Mouse (Mus musculus): ENCODE data around the gene Rundc3a. TPM values are rescaled to one million over a fixed set of nuclear protein-coding genes. Genes with fewer than 3 reads are reported as not detected.
"Not testable (repeated sequence)": the region's sequence is repeated elsewhere in the genome, so short reads cannot be mapped to it uniquely, and the experiment has no call there.

Gene Rundc3a
- total RNA-seq, 1 experiment from 2014 or later: 31.6 TPM

GRCm38 (mm10) chr11:102408888-102409794 is 15.9 kb downstream of the Rundc3a start:
- peak; percentile 26 for DNase-seq

- DNase-seq: peak; percentile 6
Measured at GRCm38 (mm10) chr11:102409795-102410330, 16.7 kb downstream of the Rundc3a start.

GRCm38 (mm10) chr11:102410345-102410744 is 17.1 kb downstream of the Rundc3a start:
- DNase-seq: not testable (repeated sequence)

- DNase-seq: no peak
Measured at GRCm38 (mm10) chr11:102411061-102411460, 17.9 kb downstream of the Rundc3a start.

- DNase-seq: peak; percentile 96
Measured at GRCm38 (mm10) chr11:102411704-102412103, 18.5 kb downstream of the Rundc3a start.

- DNase-seq: no peak
Measured at GRCm38 (mm10) chr11:102413059-102413458, 19.9 kb downstream of the Rundc3a start.

- no peak for DNase-seq
Measured at GRCm38 (mm10) chr11:102415034-102415802, 22.0 kb downstream of the Rundc3a start.

GRCm38 (mm10) chr11:102417160-102417559 is 24.0 kb downstream of the Rundc3a start:
- DNase-seq: no peak

GRCm38 (mm10) chr11:102418887-102419286 is 25.7 kb downstream of the Rundc3a start:
- DNase-seq: peak; percentile 88

GRCm38 (mm10) chr11:102421559-102421958 is 28.4 kb downstream of the Rundc3a start:
- DNase-seq: no peak

GRCm38 (mm10) chr11:102424666-102425065 is 31.5 kb downstream of the Rundc3a start:
- DNase-seq: peak; percentile 72

GRCm38 (mm10) chr11:102425555-102426316 is 32.5 kb downstream of the Rundc3a start:
- DNase-seq: no peak

- no peak for DNase-seq
Measured at GRCm38 (mm10) chr11:102428981-102429540, 35.9 kb downstream of the Rundc3a start.

GRCm38 (mm10) chr11:102429551-102429950 is 36.3 kb downstream of the Rundc3a start:
- DNase-seq: no peak

GRCm38 (mm10) chr11:102430121-102431017 is 37.2 kb downstream of the Rundc3a start, which contains the start of gene Grn:
TSS of gene Grn (plus strand) at chr11:102430315.
- peak; percentile 93 for DNase-seq

- DNase-seq: peak; percentile 88
Measured at GRCm38 (mm10) chr11:102431018-102431645, 37.9 kb downstream of the Rundc3a start.

GRCm38 (mm10) chr11:102431728-102432114 is 38.5 kb downstream of the Rundc3a start:
- DNase-seq: no peak

GRCm38 (mm10) chr11:102432115-102432843 is 39.1 kb downstream of the Rundc3a start:
- peak; percentile 32 for DNase-seq

- peak; percentile 91 for DNase-seq
Measured at GRCm38 (mm10) chr11:102432896-102433295, 39.7 kb downstream of the Rundc3a start.

Data from adrenal gland, postnatal 14 days (tissue).